Mouse (Mus musculus) intestine, postnatal 0 days (tissue): ENCODE results near the gene Max. TPM values are rescaled to one million over a fixed set of nuclear protein-coding genes. Genes with fewer than 3 reads are reported as not detected.

Source experiments
- ATAC-seq: fragments of 200-750 bp; cut with Nextera tagmentation; 2 replicates; pipeline ENCODE4 v1.8.0; 2017; ENCODE audit warnings: mild to moderate bottlenecking, moderate TSS enrichment, moderate library complexity
- H3K27ac ChIP-seq: fragments of 300-500 bp; sonication (generic); 2 replicates; pipeline ENCODE4 v1.5.1; 2014; ENCODE audit warnings: mild to moderate bottlenecking, low read depth, low read length, moderate library complexity
- H3K27me3 ChIP-seq: fragments of 300-500 bp; sonication (generic); replicated peaks from 2 replicates; pipeline ENCODE4 v1.6.1; 2014; ENCODE audit warnings: low read length, mixed read lengths; ENCODE audit not compliant: control insufficient read depth, insufficient read depth
- H3K36me3 ChIP-seq: fragments of 300-500 bp; sonication (generic); 2 replicates; pipeline ENCODE4 v1.6.1; 2014; ENCODE audit warnings: mild to moderate bottlenecking, moderate library complexity; ENCODE audit not compliant: control insufficient read depth, insufficient read depth
- H3K4me1 ChIP-seq: fragments of 300-500 bp; sonication (generic); replicated peaks from 2 replicates; pipeline ENCODE4 v1.6.1; 2014; ENCODE audit warnings: antibody characterized with exemption, low read length, mixed read lengths; ENCODE audit not compliant: control insufficient read depth, insufficient read depth
- H3K4me2 ChIP-seq: fragments of 300-500 bp; sonication (generic); replicated peaks from 2 replicates; pipeline ENCODE4 v1.6.1; 2014; ENCODE audit warnings: low read depth, mild to moderate bottlenecking, moderate library complexity
- H3K4me3 ChIP-seq: fragments of 300-500 bp; sonication (generic); 2 replicates; pipeline ENCODE4 v1.5.1; 2014; ENCODE audit warnings: low read depth, low read length
- H3K9ac ChIP-seq: fragments of 300-500 bp; sonication (generic); 2 replicates; pipeline ENCODE4 v1.6.1; 2014; ENCODE audit warnings: mild to moderate bottlenecking, low read depth, low read length
- H3K9me3 ChIP-seq: fragments of 300-500 bp; sonication (generic); 2 replicates; pipeline ENCODE4 v1.6.1; 2016; ENCODE audit warnings: mixed run types; ENCODE audit not compliant: control insufficient read depth
- CTCF ChIP-seq: sonication (generic); IDR thresholded peaks from 2 replicates; pipeline ENCODE4 v1.5.1; 2016; ENCODE audit warnings: low read depth, mild to moderate bottlenecking, control low read depth, antibody characterized with exemption, moderate library complexity
- WGBS: fragments of 180-500 bp; shearing (Covaris S2); extraction: QIAGEN DNeasy Blood & Tissue Kit; methylation state at CpG from one replicate; pipeline ENCODE4 v1.1.7; 2014; 5-methylcytosine and 5-hydroxymethylcytosine counted together
- polyA plus RNA-seq: library from polyadenylated mRNA; unstranded; fragments of >200 nt; fragmentation: Nextera tagmentation; extraction: Ambion mirVana; gene quantifications from 2 replicates; pipeline ENCODE4 v1.2.1, GENCODE M21; 2015

The Max gene
- polyA plus RNA-seq, 1 experiment from 2014 or later, result 24.7 TPM

- Histone ChIP-seq H3K9me3 (no peaks in the 10 kb centered on the region), H3K4me3 (no peak overlapping the region), H3K27ac (no peak overlapping the region), H3K4me2 (no peak overlapping the region), H3K27me3 (no peaks in the 10 kb centered on the region), H3K4me1 (no peaks in the 10 kb centered on the region), H3K9ac (no peak overlapping the region), H3K36me3 (peaks cover 16% of the 10 kb centered on the region; the same call in 1 of the 2 replicates)
- peak; percentile 34 for TF ChIP-seq CTCF
- 89% methylated on average over 11 of the region's 11 CpGs for WGBS
- peak; percentile 29; the same call in 1 of the 2 replicates for ATAC-seq
Measured at GRCm38 (mm10) chr12:76889404-76890184, 72.4 kb downstream of the Max start.

- TF ChIP-seq CTCF, result no peak
- 93% methylated on average over 12 of the region's 12 CpGs for WGBS
- H3K9ac ChIP-seq, result no peak overlapping the region
- H3K4me3 ChIP-seq, result no peak overlapping the region
- no peaks in the 10 kb centered on the region for H3K9me3 ChIP-seq
- no peaks in the 10 kb centered on the region for H3K27me3 ChIP-seq
- no peaks in the 10 kb centered on the region for H3K4me1 ChIP-seq
- H3K36me3 ChIP-seq, result peaks cover 16% of the 10 kb centered on the region; the same call in 1 of the 2 replicates
- H3K4me2 ChIP-seq, result no peak overlapping the region
- no peak overlapping the region for H3K27ac ChIP-seq
- ATAC-seq, result no peak
Measured at GRCm38 (mm10) chr12:76887941-76888340, 74.1 kb downstream of the Max start.

Other genes with a start within 250 kb of the Max start
- gene Churc1, start 196.7 kb downstream of the Max start, polyA plus RNA-seq, result 129 and 136 TPM in 2 replicates
- 13.1 and 13.5 TPM in 2 replicates for gene Fntb, start 196.6 kb downstream of the Max start, polyA plus RNA-seq
- 132 and 148 TPM in 2 replicates for gene Gpx2, start 166.6 kb downstream of the Max start, polyA plus RNA-seq
- 6.4 and 7.5 TPM in 2 replicates for gene Rab15, start 139.3 kb downstream of the Max start, polyA plus RNA-seq